Mouse (Mus musculus): ENCODE data around the gene Rab40b.
A peak's percentile ranks its signal among the peaks of the same experiment; 100 is the strongest.

Gene Rab40b

DNA sequence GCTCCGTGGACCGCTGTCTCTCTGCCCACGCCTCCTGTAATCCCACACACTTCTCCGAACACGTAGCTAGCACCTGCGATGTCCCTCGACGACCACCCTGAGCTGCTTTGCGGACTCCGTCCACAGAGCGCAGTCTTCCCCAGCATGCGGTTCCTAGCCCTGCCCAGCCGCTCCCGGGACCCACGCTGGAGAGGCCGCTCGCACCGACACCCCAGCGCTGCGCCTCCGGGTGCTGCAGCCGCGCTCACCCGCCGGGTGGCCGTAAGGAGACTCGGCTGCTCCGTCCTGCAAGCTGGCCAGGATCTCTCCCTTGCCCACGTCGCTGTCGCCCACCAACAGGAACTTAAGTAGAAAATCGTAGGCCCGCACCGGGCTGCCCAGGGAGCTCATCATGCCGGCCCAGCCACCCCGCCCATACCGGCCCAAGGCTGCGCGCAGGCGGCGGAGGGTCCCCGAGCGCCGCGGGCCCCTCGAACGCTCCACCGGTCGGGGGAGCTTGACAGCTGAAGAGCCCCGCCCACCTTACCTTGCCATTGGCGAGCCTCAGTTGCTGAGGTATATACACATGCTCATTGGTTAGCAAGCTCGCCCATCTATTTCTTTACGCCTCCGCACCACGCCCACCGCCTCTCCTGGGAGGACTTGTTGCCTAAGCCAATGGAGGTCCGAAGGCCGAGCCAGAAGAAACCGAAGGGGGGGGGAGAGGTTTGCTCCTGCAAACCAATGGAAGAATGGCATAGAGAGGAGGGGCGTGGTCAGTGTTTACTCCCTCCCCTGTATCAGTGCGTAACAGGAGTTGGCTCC lies at the start of gene Rab40b:
Gene Rab40b (minus strand): TSS at position 502 of the 804 bp plus-strand sequence.
- DNase-seq = peak; percentile 77

DNA sequence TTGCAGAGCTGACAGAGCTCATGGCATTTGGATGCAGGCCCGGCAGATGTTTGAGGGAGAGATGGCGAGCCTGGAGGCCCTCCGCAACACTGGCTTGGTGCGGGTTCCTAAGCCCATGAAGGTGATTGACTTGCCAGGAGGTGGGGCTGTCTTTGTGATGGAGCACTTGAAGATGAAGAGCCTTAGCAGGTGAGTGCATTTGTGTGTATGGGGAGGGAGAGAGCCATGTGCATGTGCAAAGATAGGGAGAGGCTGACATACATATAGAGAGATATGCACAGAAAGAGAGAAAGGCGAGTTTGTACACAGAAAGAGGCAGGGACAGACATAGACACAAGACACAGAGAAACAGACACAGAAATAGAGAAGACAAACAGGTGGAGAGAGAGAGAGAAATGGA lies 49.2 kb upstream of the Rab40b start:
- DNase-seq = no peak

DNA sequence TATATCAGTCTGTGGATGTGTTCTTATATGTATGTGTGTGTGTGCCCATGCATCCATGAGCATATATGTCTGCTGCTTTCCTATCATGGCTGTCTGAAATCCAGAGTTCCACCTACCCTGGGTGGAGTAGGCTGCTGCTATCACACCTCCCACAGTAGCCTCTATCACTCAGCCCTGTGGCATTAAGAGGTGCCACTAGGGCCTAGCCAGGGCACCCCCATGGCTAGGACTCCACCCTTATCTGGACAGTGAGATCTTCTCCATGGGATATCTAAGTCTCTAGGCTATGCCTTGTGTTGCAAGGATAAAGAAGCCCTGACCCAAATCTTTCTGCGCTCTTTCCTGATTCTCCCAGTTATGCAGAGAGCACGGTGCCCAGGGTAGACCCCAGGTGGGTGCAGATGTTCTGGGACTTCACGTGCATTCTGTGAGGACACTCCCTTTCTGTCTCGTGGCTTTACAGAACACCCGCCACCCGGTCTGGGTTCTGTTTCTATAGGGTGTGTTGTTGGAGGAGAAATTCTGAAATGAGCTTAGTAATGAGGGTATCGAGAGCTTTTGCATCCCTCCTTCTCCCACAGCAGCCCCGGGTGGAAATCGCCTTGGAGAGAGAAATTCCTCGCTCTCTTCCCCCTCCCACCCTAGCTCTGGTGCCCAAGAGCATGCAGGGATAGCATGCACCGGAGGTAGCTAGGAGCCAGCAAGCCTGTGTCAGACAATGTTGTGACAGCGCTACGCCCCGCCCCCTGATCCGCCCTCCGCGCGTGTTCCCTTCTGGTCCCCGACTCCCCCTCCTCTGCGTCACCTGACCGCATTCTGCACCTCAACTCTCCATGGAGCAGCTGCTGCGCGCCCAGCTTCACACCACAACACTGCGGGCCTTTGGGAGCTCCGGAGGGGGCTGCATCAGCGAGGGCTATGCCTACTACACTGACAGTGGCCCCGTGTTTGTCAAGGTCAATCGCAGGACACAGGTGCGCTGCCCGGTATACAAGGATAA lies 46.4 kb upstream of the Rab40b start, which contains the start of gene Fn3k:
Gene Fn3k (plus strand): TSS at position 758 of the 1,000 bp plus-strand sequence.
- peak; percentile 99 for DNase-seq

DNA sequence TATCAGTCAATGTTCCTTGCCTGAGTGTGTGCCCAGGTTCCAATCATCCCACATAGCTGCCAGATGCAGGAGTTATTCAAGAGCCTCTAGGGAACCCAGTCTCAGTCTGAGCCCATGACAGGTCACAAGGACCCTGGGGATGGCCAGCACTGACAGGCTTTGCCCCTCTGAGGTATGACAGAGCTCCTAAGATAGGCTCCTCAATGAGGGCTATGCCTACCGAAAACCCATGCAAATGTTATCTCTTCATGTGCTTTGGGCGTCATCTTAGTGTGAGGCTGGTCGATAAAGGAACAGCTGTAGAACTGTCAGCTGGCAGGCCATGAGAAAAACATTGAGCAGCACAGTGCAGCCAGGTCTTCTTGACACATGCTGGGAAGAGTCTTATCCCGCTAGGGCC lies 45.3 kb upstream of the Rab40b start:
- DNase-seq = no peak

DNA sequence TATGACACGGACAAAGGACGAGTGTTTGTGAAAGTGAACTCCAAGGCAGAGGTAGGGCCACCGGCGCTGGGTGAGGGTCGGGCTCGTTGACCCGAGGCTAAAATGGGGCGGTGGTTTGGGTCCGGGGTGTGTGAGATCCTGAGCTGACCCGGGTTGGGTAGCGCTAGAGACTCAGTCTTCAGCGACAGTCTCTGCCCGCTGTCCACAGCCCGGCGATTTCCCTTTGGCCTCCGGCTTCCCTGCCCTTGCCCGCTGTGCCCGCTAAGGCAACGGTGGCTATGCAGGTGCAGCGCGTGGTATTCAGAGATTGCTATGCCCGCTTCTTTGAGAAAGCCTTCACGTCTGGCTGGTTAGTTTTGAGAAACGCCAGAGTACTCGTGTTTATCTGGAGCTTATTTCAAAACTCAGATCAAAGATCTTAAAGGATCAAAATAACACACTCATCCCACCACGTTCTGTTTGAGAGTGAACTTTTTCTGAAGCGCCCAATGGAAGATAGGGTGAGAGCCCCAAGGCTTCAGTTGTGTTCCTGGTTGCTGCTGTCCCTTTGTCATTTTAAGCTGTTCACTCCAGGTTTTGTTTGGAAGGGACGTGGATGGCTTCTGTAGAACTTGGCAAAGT lies 33.6 kb upstream of the Rab40b start:
- no peak for DNase-seq

DNA sequence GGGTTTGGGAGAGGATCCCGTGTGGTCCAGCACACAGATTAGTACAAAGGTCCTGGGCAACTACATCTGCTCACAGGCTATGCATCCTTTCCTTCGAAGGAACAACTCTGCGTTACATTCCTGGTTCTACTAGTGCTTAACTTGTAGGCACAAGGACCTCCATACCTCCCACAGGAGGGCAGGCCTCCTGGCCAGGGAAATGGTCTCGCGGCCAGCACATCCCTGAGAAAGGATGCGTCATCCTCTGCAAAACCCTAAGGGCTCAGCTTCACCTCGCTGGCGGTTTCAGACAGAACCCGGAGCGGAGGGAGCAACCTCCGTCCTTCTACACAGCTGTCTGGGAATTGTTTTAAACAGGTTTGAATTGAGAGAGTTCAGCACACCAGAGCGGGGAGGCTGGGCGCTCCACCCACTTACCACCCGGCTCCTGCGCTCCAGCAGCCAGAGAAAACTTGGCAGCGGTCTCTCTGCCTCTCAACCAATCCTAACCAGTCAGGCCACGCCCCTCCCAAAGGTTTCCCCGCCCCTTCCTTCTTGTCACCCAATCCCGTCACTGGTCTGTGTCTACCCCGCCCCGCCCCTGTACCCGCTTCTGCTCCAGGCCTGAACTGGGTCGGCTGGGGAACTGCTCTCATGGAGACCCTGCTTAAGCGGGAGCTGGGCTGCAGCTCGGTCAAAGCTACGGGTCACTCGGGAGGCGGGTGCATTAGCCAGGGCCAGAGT lies 32.9 kb upstream of the Rab40b start, which contains the start of gene Fn3krp:
Gene Fn3krp (plus strand): TSS at position 572 of the 723 bp plus-strand sequence.
- DNase-seq = peak; percentile 100

DNA sequence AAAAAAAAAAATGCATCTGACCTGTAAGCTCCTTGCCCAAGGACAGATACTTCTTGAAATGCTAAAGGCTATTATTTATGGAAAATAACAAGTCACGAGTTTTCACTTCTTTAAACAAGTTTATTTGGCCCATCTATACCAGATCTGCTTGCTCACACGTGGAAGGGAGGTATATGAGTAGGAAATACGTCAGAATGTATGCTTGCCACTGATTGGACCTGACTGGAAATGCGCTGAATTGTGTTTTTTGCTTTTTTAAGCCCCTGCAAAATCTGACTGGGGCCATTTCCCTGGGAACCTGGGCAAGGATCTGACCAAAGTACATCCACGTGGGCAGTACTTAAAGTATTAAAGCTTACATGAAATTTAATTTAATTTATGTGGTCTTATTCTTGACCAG lies 32.3 kb upstream of the Rab40b start:
- no peak for DNase-seq

DNA sequence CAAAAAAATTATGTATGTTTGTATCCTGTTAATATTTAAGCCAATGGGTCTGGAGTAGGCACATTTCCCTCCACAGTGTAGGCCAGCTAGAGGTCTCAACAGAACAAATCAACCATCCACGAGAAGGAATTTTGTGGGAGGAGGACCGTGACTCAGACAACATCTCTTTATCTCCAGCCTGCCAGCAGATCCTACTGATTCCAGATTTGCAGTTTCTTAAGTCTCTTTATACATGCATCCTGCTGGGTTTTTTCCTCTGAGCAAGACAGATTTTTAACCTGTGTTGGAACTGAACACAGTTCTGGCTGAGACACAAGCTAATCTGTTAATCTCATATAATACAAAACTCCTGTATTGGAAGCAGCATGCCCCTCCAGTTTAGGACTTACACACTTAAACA lies 30.9 kb upstream of the Rab40b start:
- DNase-seq = no peak

DNA sequence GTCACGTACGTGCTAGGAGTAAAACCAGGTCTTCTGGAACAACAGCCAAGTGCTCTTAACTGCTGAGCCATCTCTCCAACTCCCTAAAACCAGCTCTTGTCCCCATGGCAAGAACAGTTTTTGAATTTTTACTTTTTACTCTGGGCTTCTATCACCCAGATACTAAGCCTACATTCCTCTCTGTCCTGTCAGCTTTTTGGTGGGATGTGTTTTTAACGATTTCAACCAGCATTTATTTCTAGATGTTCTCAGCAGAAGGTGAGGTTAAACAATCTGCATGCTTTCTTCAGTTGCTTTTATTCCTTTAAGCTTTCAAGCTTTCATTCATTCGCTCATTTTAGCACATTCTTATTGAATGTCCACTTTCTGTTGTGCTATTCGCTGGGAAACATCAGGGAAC lies 29.9 kb upstream of the Rab40b start:
- DNase-seq = no peak

DNA sequence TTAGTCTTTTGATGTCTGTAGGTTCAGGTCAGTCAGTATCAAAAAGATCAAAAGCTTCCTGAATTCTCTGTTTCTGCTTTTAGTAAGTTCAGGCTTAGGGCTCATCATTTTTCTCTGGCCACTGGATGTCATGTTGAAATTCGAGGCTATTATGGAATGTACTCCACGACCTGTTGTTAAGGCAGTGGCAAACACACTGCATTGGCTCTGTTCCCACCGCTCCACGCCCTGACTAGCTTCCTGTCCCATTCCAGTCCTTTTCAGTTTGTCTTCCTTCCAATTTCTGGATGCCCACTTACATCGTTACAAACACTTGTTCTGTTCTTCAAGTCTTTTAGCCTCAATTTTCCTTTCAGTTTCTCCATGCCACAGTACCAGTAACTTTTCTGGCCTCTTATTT lies 27.3 kb upstream of the Rab40b start:
- DNase-seq = no peak

DNA sequence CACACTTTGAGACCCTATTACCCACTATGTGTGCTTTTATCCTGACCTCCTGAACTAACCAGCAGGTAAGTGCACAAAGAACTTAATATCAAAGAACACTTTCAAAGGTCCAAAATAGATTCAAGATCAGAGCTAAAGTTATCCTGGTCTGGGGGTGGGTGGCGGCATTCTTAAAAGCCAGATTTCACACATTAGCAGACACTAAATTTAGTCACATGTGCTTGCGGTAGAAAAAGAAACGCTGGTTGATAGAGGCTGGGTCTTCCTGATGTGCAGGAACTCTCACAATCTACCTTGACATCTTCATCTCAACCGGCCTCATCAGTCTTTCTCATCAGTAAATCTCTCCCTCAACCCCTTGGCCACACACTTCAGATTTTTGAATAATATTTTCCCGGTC lies 26.7 kb upstream of the Rab40b start:
- DNase-seq = no peak

DNA sequence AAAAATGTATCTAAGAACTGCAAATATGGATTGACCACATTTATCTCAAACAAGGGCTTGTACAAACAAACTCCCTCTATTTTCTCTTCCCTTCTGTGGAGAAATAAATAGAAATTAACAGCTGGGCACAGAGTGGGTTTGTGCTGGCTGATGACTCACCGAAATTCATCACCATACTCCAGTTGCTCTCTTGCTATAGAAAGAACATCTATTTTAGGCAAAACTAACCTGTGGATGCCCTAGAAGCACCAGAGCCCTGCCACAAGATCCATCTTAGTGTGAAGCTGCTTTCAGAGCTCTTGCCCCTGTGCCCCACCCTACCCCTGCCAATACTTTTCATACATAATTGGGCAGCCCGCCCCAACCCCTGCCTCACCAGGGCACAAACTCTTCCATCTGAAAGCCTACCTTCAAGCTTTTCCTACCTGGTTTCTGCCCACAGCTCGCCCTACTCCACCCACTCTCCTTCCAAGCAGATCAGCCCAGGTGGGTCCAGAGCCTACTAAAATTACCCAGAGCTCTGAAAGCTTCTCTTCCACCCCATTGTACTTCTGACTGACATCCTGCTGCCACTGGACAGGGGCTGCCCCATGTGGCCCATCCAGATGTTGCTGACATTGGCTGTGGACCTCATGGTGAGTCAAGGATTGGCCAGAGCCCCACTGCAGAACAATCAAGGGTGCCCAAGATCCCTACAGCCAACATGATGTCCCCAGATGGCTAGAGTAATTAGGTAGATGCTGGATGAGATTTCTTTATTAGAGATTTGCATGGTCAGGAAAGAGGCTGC lies 19.5 kb upstream of the Rab40b start:
- DNase-seq = no peak

DNA sequence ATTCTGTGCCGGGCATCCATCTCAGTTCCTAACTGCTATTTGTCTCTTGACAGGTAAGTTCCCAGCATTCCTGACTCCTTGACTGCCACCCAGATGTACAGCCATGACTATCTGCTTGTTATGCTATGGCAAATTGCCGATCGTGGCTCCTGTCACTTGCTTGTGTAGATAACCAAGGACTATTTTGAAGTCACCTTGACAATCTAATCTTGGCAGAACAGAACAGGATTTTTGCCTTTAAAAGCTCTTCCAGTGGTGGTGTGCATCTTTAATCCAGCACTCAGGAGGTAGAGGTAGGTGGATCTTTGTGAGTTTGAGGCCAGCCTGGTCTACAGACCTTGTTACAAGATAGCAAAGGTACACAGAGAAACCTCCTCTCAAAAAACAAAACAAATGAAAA lies 4.4 kb upstream of the Rab40b start:
- DNase-seq = no peak

DNA sequence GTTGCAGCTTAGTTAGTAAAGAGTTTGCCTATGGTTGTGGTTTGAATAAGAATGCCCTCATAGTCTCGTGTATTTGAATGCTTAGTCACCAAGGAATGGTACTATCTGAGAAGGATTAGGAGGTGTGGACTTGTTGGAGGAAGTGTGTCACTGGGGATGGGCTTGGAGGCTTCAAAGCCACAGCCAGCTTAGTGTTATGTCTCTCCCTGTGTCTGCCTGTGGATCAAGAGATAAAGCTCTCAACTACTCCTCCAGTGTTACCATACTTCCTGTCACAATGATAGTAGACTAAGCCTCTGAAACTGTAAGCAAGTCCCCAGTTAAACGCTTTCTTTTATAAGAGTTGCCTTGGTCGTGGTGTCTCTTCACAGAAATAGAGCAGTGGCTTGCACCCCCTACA lies 2.7 kb upstream of the Rab40b start:
- DNase-seq = no peak

DNA sequence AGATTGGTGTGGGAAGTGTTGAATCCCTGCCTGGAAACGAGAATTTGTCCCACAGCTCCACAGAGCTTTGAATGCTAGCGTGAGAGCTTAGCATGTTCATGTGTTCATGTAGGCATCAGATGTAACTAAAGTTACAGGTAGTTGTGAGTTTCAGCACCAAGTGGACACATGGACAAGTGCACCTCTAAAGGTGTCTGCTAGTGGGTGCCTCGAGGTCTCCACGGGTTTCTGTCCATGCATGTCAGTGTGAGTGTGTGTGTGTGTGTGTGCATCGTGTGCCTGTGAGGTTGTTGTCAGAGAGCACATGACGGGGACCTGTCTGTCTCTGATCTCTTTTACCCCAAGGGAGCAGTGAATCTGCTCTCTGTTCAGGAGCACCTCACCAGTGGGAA lies 499 bp upstream of the Rab40b start:
- no peak for DNase-seq

DNA sequence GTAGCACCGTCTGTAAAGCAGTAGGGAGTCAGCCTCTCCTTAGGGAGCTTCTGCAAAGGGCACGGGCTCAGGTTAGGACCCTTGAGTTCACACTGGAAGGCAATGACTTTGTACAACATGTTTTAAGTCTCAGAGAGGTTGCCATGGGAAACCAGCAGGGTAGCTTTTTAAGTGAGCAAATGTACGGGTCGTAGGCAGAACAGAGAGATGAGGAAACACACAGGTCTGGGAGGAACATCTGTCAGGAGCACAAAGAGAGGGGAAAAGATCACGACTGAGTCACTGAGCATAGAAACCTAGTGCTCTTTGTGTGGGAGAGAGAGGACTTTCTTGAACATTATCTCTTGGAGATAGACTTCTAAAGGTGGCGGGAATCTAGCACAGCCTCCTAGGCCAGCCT lies 7.8 kb downstream of the Rab40b start:
- DNase-seq = no peak

DNA sequence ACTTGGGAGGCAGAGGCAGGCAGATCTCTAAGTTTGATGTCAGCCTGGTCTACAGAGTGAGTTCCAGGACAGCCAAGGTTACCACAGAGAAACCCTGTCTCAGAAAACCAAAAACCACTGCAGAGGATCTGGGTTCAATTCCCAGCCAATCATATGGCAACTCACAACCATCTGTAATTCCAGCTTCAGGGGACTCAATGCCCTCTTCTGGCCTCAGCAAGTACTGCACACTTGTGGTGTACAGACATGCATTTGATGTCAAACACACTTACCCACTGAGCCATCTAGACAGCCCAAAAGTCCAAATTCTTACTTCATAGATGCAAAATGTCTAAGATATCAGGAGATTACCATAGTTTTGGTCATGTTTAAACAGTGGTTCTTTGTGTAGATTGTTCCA lies 9.4 kb downstream of the Rab40b start:
- no peak for DNase-seq

DNA sequence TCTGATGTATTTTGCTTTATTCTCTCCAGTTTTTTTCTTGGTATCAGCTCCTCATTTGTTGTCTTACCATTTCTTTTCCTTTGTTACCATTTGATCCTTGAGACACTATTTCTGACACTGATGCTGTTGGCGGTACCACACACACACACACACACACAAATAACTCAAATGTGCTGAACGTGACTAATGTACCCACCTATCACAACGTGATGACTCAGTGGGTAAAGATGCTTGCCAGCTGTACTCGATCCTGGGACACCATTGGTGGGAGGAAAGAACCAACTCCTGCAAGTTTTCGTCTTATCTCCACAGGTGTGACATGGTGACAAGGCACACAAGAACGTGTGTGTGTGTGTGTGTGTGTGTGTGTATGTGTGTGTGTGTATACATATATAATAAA lies 14.7 kb downstream of the Rab40b start:
- DNase-seq = no peak

DNA sequence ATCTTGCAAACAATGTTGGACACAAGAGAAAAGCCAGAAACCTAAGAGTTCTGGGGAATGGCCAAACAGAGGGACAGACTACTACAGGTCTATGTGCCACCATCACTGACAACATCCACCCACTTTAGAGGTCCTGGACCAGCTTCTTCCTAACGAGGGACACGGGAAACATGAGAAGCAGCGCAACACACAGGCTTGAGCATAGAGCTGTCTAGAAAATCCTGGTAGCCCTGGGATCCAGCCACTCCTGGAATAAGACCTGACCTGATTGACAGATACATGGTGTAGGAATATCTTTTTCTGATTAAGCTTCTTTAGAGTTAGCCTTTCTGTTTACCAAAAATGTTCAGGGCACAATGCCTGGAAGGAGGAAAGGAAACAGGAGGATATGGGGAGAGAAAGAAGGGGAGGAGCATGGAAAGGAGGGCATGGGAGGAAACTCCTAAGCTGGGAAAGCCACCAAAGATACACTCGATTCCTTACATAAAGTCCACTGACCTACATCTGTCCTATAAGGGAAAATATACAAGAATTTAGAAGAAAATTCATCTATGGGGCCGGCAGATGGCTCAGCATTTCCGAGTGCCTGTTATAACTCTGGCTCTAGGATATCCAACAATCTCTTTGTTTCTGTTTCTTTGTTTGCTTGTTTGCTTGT lies 17.6 kb downstream of the Rab40b start:
- DNase-seq = no peak

DNA sequence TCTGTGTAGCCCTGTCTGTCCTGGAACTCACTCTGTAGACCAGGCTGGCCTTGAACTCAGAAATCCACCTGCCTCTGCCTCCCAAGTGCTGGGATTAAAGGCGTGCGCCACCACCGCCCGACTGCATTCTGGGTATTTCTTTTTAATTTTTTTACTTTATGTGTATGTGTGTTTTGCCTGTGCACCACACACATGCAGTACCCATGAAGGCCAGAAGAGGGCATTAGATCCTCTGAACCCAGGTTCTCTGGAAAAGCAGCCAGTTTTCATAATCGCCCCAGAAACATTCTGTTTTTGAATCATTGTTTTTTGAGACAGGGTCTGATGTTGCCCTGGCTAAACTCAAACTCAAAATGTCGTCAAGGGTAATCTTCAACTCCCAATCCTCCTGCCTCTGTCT lies 18.4 kb downstream of the Rab40b start:
- peak; percentile 65 for DNase-seq

DNA sequence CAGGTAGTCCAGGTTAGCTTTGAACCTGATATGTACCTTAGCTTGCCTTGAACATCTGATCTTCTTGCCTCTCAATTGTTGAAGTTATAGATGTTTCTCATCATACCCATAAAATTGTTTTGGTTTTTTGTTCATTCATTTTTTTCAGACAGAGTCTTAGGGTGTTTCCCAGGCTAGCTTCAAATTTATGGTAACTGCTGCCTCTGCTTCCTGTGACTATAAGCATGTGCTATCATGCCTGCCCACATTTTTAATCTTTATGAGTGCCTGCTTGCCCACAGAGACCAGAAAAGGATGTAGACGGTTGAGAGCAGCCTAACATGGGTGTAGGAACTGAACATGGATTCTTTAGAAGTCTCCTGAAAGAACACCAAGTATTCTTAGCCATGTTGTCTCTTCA lies 19.3 kb downstream of the Rab40b start:
- no peak for DNase-seq
